Mouse (Mus musculus) retina, postnatal 7 days (tissue): ENCODE measurements around the gene Sp2.

ENCODE experiments used
- DNase-seq: peaks from one replicate; pipeline ENCODE4 v3.0.0-alpha.2; 2012; ENCODE audit warnings: low read depth, low spot score

Gene Sp2

DNA sequence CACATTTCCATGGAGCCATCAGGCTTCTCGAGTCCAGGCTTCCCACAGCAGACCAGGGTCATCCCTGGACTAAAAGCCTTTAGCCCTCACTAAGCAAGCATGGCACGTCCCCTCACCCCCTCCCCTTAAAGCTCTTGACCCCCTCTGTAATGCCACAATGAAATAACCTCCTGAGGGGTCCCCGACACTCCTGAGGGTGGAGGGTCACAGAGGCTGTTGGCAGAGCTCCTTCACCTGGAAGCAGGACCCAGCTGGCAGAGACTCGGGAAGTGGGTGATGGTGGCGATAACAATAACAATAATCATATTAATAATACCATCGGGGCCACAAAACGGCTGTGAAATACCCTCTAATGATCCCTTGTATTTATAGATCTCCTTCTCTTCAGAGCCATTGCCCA, at the start of gene Sp2:
Sp2 (minus strand) TSS at position 101 of the 400 bp plus-strand sequence.
- no peak for DNase-seq

DNA sequence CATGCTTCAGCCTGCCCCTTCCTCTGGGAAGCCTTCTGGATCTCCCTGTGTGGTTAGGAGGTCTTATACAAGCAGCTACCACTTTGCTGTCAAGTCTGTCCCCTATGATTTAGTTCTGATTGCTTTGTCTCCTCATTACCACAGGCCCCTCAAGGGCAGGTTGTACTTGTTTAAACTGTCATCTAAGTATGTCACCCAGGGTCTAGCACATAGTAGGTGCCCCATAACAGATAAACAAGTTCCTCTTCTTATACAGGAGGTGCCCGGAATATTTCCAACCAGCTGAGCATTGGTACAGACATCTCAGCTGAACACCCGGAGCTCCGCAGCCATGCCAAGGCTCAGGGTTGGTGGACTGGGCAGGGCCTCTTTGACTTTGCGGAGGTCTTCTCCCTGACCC, 49.7 kb upstream of the Sp2 start:
- no peak for DNase-seq

DNA sequence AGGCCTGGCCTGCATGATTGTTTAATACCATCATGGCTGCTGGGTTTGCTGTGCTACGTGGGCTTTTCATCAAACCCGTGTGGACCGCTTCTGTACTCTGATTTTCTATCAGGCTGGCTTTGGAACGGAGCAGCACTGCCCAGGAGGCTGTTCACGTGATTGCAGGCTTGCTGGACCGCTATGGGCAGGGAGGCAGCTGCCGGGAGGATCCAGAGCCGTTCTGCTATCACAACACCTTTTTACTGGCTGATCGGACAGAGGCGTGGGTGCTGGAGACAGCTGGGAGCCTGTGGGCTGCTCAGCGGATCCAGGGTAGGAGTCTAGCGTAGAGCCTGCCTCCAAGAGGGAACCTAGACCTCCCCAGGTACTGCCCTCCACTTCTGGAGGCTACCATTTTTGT, 49.2 kb upstream of the Sp2 start:
- DNase-seq: no peak

DNA sequence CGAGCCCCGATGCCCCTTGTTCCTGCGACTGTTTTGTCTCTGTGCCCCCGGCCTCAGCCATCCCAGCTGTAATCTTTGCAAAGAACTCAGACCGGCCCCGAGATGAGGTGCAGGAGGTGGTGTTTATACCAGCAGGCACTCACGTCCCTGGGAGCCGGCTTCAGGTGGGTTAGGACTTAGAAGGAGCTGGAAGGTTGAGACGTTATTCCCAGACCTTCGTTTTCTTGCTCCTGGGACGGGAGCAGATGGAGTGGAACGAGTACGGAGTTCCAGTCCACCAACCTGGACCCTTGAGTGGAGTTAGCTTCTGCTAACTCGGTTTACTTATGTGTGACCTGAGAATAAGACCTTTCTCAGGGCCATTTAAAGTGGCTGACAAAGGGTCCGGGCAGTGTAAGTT, 47.7 kb upstream of the Sp2 start:
- no peak for DNase-seq

DNA sequence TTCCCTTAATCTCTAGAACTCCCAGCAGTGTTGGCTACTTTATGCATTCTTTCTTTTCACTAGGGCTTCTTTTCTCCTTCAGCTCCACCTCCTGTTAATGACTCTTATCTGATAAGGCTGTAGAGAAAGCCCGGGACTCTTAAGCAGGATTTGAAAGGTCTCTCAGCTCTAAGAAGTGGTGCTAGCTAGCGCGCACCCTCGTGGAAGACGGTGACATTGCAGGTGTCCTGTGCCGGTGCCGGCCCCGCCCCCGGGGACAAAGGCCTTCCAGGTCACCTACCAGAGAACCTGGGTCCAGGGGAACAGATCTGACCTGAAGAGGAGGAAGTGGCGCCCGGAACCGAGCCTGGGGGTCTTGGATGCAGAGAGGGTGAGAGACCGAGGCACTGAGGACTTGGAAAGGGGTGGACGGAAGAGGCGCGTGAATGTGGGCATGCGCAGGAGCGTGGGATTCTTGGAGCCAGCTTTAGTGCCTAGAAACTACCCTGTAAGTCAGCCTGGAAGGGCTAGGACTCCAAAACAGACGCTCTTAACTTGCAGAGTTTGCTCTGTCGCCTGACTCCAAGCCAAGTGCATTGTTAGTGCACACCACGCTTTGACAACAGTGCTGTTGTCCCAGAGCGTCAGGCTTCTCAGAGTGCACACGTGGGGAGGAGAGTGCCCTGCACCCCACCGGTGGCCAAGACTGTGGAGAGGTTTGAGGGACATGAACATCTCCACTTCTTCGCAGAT, 47.1 kb upstream of the Sp2 start, which contains the start of gene Scrn2:
Scrn2 (plus strand) TSS at position 253 of the 732 bp plus-strand sequence.
- DNase-seq: peak; percentile 81

DNA sequence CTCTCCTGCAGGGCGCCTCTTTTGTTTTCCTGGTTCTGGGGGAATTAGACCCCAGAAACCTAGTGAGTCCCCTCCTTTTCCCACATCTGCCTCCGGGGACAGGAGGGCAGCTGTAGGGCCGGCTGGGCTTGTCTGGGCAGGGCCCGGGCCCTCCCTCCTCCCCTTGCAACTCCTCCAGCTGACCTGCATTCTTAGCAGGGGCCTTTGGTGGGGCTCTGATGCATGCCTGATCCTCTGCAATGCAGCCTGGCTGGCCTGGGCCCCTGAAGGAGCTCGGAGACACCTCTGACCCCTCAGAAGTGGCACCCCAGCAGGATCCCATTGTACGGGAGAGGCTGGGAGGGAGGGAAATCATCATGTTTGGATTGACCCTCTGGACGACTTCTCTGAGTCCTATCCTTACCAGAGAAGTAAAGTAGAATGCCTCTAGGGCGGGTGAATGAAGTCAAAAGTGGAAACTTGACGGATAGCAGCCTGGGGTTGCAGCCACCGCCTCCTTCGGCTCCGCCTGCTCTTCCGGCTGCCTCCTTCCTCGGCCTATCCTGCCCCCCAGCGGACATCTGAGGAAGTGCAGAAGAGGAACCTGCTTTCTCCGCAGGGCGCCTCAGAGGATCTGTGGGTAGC, 43.1 kb upstream of the Sp2 start:
- DNase-seq: peak; percentile 77

DNA sequence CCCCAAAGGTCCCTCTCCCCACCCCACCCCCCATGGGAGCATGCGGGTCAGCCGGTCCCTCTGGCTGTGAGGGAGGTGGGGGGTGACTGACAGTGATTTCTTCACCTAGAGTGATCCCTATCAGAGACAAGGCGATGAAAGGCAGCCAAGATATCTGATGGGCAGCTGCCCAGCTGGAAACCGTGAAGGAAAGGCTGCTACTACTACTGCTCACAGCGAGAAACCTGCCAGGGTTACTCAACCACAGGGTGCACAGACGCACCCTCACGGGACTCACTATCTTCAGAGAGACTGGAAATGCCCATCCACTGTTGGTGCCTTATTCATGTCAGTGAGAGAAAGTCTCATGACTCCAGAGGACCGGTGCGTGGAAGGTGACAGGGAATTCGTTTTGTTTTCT, 42.2 kb upstream of the Sp2 start:
- no peak for DNase-seq

DNA sequence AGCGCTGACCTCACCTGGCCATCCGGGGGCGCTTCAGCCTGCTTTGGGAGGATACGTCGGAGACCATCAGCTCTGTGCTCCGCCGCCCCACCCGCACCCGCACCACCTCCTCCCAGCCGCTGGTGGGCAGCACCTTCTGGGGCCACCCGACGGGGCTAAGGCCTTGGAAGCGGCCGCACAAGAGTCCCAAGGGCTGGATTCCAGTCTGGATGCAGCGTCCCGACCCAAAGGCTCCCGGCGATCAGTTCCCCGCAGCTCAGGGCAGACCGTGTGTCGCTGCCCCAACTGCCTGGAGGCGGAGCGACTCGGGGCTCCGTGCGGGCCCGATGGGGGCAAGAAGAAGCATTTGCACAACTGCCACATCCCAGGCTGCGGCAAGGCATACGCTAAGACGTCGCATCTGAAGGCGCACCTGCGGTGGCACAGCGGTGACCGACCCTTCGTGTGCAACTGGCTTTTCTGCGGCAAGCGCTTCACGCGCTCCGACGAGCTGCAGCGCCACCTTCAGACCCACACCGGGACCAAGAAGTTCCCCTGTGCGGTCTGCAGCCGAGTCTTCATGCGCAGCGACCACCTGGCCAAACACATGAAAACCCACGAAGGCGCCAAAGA, 39.2 kb upstream of the Sp2 start:
- no peak for DNase-seq

DNA sequence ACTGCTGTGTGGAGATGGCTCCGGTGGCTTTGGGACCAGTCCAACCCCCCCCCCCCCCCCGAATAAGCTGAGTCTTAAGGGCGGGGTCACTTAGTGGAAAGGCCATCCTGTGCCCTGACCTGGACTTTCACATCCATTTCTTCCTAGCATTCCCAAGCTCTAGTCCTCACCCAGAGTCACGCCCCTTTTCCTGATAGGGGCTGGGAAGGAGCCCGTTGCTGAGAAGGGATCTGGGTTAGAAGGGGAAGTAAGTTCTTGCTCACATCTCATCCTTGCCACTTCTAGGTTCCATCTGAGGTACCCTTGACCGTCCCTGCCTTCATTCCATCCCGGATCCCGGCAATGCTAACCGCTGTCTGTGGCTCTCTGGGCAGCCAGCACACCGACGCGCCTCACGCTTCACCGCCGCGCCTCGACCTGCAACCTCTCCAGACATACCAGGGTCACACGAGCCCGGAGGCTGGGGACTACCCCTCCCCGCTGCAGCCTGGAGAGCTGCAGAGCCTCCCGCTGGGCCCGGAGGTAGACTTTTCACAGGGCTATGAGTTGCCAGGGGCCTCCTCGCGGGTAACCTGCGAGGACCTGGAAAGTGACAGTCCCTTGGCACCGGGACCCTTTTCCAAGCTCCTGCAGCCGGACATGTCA, 38.5 kb upstream of the Sp2 start:
- no peak for DNase-seq

DNA sequence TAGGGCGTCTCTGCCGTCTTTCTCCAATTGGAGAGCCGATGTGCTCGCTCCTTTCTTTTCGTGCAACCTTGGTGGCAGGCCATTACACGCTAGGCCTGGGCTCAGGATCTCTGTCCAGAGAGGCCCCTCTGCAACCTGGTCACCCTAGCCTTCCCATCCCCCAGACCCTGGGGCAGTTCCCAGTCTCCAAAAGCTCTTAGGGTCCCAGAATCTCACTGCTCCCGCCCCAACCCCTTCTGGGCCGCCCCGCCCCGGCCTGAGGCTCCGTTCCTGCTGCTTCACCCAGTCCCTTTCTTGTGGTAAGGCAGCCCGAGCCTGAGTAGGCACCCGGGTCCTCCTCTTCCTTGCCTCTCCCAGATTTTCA, 36.6 kb upstream of the Sp2 start:
- no peak for DNase-seq

DNA sequence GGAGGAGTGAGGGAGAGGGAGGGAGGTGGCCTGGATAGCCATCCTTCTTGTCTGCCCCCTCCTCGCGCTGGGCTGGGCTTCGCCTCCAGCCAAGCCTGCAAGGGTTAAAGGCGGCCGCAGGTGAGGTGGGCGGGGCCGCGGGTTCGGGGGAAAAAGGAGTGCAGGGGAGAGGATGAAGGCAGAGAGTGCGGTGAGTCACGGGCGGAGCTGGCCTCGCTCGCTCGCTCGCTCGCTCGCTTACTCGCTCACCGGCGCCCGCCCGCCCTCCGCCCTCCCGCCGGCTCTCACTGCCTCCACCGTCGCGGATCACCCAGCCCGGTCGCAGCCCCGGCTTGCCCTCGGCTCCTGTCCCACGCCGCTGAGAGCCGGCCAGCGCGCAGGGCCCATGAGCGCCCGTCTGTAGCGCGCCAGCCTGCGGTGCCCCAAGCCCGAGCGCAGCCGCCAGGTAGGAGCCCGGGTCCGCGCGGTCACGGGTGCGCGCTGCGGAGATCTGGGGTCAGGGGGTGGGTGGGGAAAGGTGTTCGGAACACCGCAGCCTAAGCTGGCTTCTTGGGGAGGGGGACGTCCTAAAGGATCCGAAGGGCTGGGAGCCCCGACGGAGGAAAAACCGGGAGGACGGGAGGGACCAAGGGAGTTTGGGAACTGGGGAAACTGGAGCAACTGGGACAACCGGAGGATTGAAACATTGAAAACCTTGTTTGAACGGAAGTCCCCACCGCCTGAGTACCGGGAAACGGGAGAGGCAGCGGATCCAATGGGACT, 36.0 kb upstream of the Sp2 start:
- DNase-seq: no peak

DNA sequence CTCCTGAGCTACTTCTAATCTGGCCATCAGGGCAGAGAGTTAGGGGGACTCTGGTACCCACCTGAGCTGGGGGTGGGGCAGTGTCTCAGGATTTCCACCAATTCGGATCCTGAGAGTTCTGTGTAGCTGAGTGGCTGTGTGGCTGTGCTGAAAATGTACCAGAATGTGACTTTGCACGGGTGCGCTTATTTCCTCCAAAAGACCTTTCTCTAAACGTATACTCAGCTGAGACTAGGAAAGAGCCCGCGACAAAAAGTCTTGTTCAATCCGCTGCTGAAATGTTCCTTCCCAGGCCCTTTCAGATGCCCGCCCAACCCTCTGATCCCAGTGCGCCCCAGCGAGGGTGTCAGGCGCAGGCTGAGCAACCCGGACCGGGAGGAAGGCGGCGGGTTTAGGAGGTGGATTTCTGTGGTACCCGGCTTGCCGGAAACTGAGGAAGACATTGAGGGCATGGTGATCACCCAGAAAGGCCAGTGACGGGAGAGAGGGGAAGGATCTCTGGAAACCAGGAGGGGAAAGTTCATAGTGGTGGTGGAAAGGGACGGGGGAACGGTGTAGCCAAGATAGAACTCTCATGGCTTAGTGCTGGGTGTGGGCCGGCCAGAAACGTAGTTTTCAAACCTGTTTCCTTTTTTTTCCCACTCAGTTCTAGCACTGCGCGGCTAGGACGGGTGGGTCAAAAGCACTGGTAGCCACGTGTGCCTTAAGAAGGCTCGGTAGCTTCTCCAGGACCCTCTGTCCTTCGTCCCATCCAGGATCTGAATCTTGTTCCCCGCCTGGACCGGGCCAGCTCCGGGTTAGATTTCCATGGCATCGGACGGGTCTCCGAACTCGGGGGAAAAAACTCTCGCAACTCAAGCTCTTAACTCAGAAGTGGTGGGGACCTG, 35.2 kb upstream of the Sp2 start:
- DNase-seq: no peak

DNA sequence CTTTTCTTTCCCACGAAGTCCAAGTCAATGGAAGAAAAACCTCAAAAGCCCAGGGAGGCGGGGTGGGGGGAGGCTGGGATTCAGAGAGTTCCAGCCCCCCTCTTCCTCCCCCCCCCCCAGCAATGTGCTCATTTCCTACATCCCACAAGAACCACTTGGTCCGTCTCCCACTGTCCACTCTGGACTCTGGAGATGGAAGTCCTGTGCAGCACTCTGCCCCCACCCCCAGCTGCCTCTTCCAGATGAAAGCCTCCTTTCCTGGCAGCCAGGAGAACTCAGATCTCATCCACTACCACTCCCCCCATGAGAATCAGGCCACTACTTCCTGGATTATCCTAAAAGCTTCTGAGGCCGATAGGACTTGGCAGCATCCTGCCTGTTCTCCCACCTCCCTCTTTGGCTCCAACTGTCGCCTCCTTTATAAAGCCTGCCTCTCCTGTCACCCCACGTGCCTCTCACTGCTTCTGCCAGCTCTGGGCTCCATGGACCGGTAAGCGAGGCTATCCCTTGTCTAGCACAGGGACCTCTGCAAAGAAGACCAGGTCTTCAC, 30.4 kb upstream of the Sp2 start, which contains the start of gene Sp6:
Sp6 (plus strand) TSS at position 274 of the 550 bp plus-strand sequence.
- DNase-seq: no peak

DNA sequence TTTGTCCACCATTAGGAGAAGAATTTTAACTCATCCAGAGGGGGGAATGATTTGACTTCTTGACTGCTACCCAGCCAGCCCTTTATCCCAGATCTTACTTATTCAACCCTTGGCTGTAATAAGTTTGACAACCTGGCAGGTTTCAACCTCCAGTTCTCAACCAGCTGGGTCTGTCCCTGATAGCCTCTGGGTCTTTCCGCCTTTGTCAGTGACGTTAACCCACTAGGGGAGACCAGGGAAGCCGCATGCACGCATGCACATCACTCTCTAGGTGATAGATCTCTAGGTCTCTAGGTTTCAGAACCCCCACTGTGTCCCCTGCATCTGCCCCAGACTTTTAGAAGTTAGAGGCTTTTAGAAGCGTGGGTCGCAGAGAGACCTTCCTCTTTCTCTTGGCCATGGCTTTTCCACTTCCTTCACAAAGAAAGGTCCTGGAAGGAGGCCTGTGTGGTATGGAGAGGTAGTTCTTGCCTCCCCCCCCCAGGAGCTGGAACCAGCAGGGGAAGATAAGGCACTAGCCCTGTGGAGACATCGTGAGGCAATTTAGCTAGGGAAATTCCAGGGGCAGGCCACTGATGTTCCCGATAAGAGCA, 26.5 kb upstream of the Sp2 start:
- DNase-seq: no peak

DNA sequence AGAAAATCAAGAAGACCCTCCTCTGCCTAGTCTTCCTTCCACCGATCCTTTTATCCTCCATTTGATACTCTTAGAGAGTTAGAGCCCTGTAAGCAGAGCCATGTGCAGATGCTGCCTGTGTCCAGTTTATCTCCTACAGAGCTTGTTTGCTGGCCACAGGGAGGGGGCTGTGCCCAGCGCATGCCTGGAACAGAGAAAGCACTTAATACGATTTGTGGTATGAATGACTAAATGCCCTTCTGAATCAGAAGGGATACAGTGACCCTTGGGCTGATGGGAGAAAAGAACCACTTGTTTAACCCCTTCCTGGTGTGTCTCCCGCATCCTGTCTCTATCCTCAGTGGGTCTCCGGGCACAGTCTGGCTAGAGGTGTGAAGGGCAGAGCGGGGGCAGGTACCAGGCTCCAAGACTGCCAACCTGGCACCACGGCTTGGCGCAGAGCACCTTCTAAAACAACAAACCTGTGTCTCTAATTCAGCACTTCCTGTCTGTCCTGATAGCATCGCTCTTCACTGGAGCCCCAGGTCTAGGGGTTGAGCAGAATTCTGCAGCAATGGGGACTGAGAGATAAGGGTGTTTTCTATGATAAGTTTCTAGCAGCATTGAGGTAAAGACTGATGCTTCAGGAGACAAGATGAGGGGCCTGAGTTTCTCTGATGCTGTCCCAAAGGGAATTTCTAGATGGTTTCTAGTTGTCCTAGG, 24.5 kb upstream of the Sp2 start:
- peak; percentile 73 for DNase-seq

DNA sequence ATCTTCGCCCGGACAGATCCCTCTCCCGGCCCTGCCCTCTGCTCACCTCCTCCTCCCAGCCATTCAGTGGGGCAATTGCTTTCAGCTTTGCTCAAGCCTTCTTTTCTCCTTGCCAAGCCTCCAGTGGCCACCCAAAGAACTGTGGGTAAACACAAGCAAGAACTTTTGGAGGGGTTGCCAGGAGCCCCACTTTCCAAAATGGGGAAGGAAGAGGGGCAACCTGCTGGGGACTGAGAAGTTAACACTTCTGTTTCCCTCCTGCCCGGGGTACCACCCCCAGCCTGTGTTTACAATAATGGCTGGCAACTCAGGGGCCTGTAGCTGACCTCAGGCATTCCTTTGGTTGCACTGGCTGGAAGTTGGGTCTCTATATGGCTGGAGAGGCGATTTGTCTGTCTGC, 20.4 kb upstream of the Sp2 start:
- no peak for DNase-seq

DNA sequence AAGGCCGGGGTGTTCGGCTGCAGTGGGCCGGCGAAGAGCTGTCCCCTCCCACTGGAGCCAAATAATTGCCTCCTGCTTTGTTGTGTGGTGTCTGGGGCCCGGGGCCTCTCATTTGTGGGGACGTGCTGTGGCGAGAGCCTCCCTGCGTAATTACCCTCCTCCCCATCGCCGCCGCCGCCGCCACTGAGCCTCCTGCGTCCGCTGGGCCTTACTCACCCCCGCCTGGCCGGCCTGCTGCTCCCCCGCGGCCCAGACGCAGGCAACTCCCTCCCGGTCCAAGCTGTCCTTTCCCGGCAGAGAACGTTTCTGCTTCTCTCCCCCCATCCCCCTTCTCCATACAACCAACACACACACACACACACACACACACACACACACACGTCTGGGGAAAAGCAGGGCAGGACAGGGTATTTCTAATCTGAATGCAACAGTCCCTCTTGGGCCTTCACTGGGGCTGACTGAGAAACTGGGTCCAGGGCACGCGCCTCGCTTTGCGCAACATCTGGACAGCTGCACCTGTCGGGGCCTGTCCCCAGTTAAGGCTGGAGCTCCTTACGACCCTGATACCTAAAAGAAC, 14.7 kb upstream of the Sp2 start:
- no peak for DNase-seq

DNA sequence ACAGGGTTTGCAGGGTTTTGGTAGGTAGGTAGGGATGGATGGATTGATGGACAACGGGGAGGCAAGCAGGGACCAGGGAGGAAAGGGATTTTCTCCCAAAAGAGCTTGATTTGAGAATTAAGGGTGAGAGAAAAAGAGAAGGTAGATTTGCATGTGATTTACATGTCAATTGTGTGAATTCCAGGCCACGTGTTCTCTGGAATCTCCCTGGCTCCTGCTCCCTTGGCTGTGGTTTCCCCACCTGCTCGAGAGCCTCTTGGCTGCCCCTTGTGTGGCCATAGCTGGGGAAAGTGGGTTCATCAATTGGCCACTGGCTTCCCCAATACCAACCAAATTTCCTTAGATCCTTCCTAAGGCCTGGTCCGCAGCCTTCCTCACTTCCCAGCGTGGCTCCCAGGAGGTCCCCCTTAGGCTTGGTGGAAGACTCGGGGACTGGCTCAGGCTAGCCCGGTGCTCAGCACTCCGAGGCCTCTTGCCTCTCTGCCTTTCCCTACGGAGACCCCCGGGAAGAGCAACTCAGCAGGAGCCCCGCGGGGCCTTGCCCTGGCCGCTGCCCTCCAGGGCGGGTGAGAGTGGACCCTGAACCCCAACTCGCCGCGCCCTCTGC, 14.1 kb upstream of the Sp2 start:
- DNase-seq: no peak
